Mouse (Mus musculus): ENCODE measurements at regions not wholly inside any gene's neighbourhood (a gene's known extent, or its start where the extent isn't known, plus 50 kb on each side); places are given as distances from the start of the nearest gene placed in this dataset.

GRCm38 (mm10) chr17:79504209-79504608 lies 107.5 kb upstream of the Rmdn2 start:
- Histone ChIP-seq H3K27me3 (ENCODE audit: control insufficient read depth, insufficient read depth, low read length) (no peaks in the 10 kb centered on the region), H3K9me3 (replicated peaks; ENCODE audit: control insufficient read depth, low read length) (no peaks in the 10 kb centered on the region), H3K4me3 (ENCODE audit: low read depth, low read length) (no peak overlapping the region), H3K27ac (ENCODE audit: low read depth, low read length) (no peak overlapping the region), H3K4me1 (ENCODE audit: control insufficient read depth, insufficient read depth, low read length) (no peaks in the 10 kb centered on the region), H3K4me2 (no peak overlapping the region), H3K36me3 (ENCODE audit: control insufficient read depth, insufficient read depth, low read length) (no peaks in the 10 kb centered on the region), H3K9ac (ENCODE audit: low read depth, low read length) (no peak overlapping the region)
- 84% methylated on average over 3 of the region's 3 CpGs for WGBS (ENCODE audit: insufficient replicate concordance)
- ATAC-seq (replicated peaks; ENCODE audit: insufficient number of reproducible peaks, low FRiP score, low TSS enrichment): no peak

- H3K36me3 ChIP-seq (ENCODE audit: control insufficient read depth, insufficient read depth, low read length): no peaks in the 10 kb centered on the region
Measured at GRCm38 (mm10) chr17:79505565-79505964, 106.1 kb upstream of the Rmdn2 start.

GRCm38 (mm10) chr17:79509281-79509680 lies 102.4 kb upstream of the Rmdn2 start:
- Histone ChIP-seq H3K9ac (ENCODE audit: low read depth, low read length) (no peak overlapping the region), H3K27ac (ENCODE audit: low read depth, low read length) (no peak overlapping the region), H3K4me2 (no peak overlapping the region), H3K36me3 (ENCODE audit: control insufficient read depth, insufficient read depth, low read length) (no peaks in the 10 kb centered on the region), H3K9me3 (replicated peaks; ENCODE audit: control insufficient read depth, low read length) (no peaks in the 10 kb centered on the region), H3K4me3 (ENCODE audit: low read depth, low read length) (no peak overlapping the region), H3K27me3 (ENCODE audit: control insufficient read depth, insufficient read depth, low read length) (no peaks in the 10 kb centered on the region), H3K4me1 (ENCODE audit: control insufficient read depth, insufficient read depth, low read length) (peaks cover 15% of the 10 kb centered on the region)
- WGBS (ENCODE audit: insufficient replicate concordance): 63% methylated on average over 8 of the region's 8 CpGs
- no peak for ATAC-seq (replicated peaks; ENCODE audit: insufficient number of reproducible peaks, low FRiP score, low TSS enrichment)

More at GRCm38 (mm10) chr17:79505565-79505964, 106.1 kb upstream of the Rmdn2 start:
- Histone ChIP-seq H3K27ac (ENCODE audit: low read depth, low read length) (no peak overlapping the region), H3K4me3 (ENCODE audit: low read depth, low read length) (no peak overlapping the region), H3K4me2 (no peak overlapping the region), H3K9me3 (replicated peaks; ENCODE audit: control insufficient read depth, low read length) (no peaks in the 10 kb centered on the region), H3K9ac (ENCODE audit: low read depth, low read length) (no peak overlapping the region), H3K27me3 (ENCODE audit: control insufficient read depth, insufficient read depth, low read length) (no peaks in the 10 kb centered on the region), H3K4me1 (ENCODE audit: control insufficient read depth, insufficient read depth, low read length) (peaks cover 9% of the 10 kb centered on the region)
- no peak for ATAC-seq (replicated peaks; ENCODE audit: insufficient number of reproducible peaks, low FRiP score, low TSS enrichment)
- WGBS (ENCODE audit: insufficient replicate concordance): 87% methylated on average over 1 of the region's 1 CpGs

GRCm38 (mm10) chr17:79509957-79510710 lies 101.5 kb upstream of the Rmdn2 start:
- ATAC-seq (replicated peaks; ENCODE audit: insufficient number of reproducible peaks, low FRiP score, low TSS enrichment): peak; percentile 61; the same call in 1 of the 2 replicates

GRCm38 (mm10) chr17:79511218-79511617 lies 100.4 kb upstream of the Rmdn2 start:
- H3K9me3 ChIP-seq (replicated peaks; ENCODE audit: control insufficient read depth, low read length): 0 out of 2 replicates have a peak, but pooled peaks cover 2% of the 10 kb centered on the region
- H3K36me3 ChIP-seq (ENCODE audit: control insufficient read depth, insufficient read depth, low read length): no peaks in the 10 kb centered on the region
- WGBS (ENCODE audit: insufficient replicate concordance): 85% methylated on average over 9 of the region's 9 CpGs
- H3K4me3 ChIP-seq (ENCODE audit: low read depth, low read length): no peak overlapping the region
- peaks cover 15% of the 10 kb centered on the region for H3K4me1 ChIP-seq (ENCODE audit: control insufficient read depth, insufficient read depth, low read length)
- no peak overlapping the region for H3K27ac ChIP-seq (ENCODE audit: low read depth, low read length)
- no peak for ATAC-seq (replicated peaks; ENCODE audit: insufficient number of reproducible peaks, low FRiP score, low TSS enrichment)
- no peaks in the 10 kb centered on the region for H3K27me3 ChIP-seq (ENCODE audit: control insufficient read depth, insufficient read depth, low read length)
- H3K9ac ChIP-seq (ENCODE audit: low read depth, low read length): no peak overlapping the region
- H3K4me2 ChIP-seq: no peak overlapping the region

More at GRCm38 (mm10) chr17:79509957-79510710, 101.5 kb upstream of the Rmdn2 start:
- WGBS (ENCODE audit: insufficient replicate concordance): 39% methylated on average over 11 of the region's 11 CpGs
- H3K4me1 ChIP-seq (ENCODE audit: control insufficient read depth, insufficient read depth, low read length): peaks cover 15% of the 10 kb centered on the region
- H3K27me3 ChIP-seq (ENCODE audit: control insufficient read depth, insufficient read depth, low read length): no peaks in the 10 kb centered on the region
- 0 out of 2 replicates have a peak overlapping the region, but pooled peaks have one; percentile 41 for H3K27ac ChIP-seq (ENCODE audit: low read depth, low read length)
- no peaks in the 10 kb centered on the region for H3K9me3 ChIP-seq (replicated peaks; ENCODE audit: control insufficient read depth, low read length)
- H3K36me3 ChIP-seq (ENCODE audit: control insufficient read depth, insufficient read depth, low read length): no peaks in the 10 kb centered on the region
- H3K4me2 ChIP-seq: no peak overlapping the region
- no peak overlapping the region for H3K9ac ChIP-seq (ENCODE audit: low read depth, low read length)
- no peak overlapping the region for H3K4me3 ChIP-seq (ENCODE audit: low read depth, low read length)

GRCm38 (mm10) chr17:79514076-79514475 lies 97.6 kb upstream of the Rmdn2 start:
- Histone ChIP-seq H3K4me3 (ENCODE audit: low read depth, low read length) (no peak overlapping the region), H3K36me3 (ENCODE audit: control insufficient read depth, insufficient read depth, low read length) (no peaks in the 10 kb centered on the region), H3K27ac (ENCODE audit: low read depth, low read length) (no peak overlapping the region), H3K9ac (ENCODE audit: low read depth, low read length) (no peak overlapping the region), H3K4me1 (ENCODE audit: control insufficient read depth, insufficient read depth, low read length) (peaks cover 15% of the 10 kb centered on the region), H3K27me3 (ENCODE audit: control insufficient read depth, insufficient read depth, low read length) (no peaks in the 10 kb centered on the region), H3K9me3 (replicated peaks; ENCODE audit: control insufficient read depth, low read length) (0 out of 2 replicates have a peak, but pooled peaks cover 2% of the 10 kb centered on the region), H3K4me2 (no peak overlapping the region)
- 80% methylated on average over 7 of the region's 7 CpGs for WGBS (ENCODE audit: insufficient replicate concordance)
- ATAC-seq (replicated peaks; ENCODE audit: insufficient number of reproducible peaks, low FRiP score, low TSS enrichment): no peak

GRCm38 (mm10) chr17:79518185-79518584 lies 93.5 kb upstream of the Rmdn2 start:
- ATAC-seq (replicated peaks; ENCODE audit: insufficient number of reproducible peaks, low FRiP score, low TSS enrichment): no peak
- H3K27ac ChIP-seq (ENCODE audit: low read depth, low read length): no peak overlapping the region
- H3K9me3 ChIP-seq (replicated peaks; ENCODE audit: control insufficient read depth, low read length): 0 out of 2 replicates have a peak, but pooled peaks cover 2% of the 10 kb centered on the region
- H3K4me2 ChIP-seq: no peak overlapping the region
- WGBS (ENCODE audit: insufficient replicate concordance): 56% methylated on average over 3 of the region's 3 CpGs
- no peaks in the 10 kb centered on the region for H3K27me3 ChIP-seq (ENCODE audit: control insufficient read depth, insufficient read depth, low read length)
- no peaks in the 10 kb centered on the region for H3K36me3 ChIP-seq (ENCODE audit: control insufficient read depth, insufficient read depth, low read length)
- H3K4me1 ChIP-seq (ENCODE audit: control insufficient read depth, insufficient read depth, low read length): peaks cover 7% of the 10 kb centered on the region; the same call in 1 of the 2 replicates
- H3K9ac ChIP-seq (ENCODE audit: low read depth, low read length): no peak overlapping the region
- no peak overlapping the region for H3K4me3 ChIP-seq (ENCODE audit: low read depth, low read length)

- H3K36me3 ChIP-seq (ENCODE audit: control insufficient read depth, insufficient read depth, low read length): no peaks in the 10 kb centered on the region
- H3K4me2 ChIP-seq: no peak overlapping the region
- WGBS (ENCODE audit: insufficient replicate concordance): 69% methylated on average over 5 of the region's 5 CpGs
- H3K27me3 ChIP-seq (ENCODE audit: control insufficient read depth, insufficient read depth, low read length): no peaks in the 10 kb centered on the region
- no peak overlapping the region for H3K4me3 ChIP-seq (ENCODE audit: low read depth, low read length)
- no peak overlapping the region for H3K27ac ChIP-seq (ENCODE audit: low read depth, low read length)
- peaks cover 4% of the 10 kb centered on the region; the same call in 1 of the 2 replicates for H3K4me1 ChIP-seq (ENCODE audit: control insufficient read depth, insufficient read depth, low read length)
- 0 out of 2 replicates have a peak, but pooled peaks cover 2% of the 10 kb centered on the region for H3K9me3 ChIP-seq (replicated peaks; ENCODE audit: control insufficient read depth, low read length)
- no peak for ATAC-seq (replicated peaks; ENCODE audit: insufficient number of reproducible peaks, low FRiP score, low TSS enrichment)
- no peak overlapping the region for H3K9ac ChIP-seq (ENCODE audit: low read depth, low read length)
Measured at GRCm38 (mm10) chr17:79518696-79519095, 93.0 kb upstream of the Rmdn2 start.

- Histone ChIP-seq H3K4me3 (ENCODE audit: low read depth, low read length) (no peak overlapping the region), H3K4me1 (ENCODE audit: control insufficient read depth, insufficient read depth, low read length) (no peaks in the 10 kb centered on the region), H3K9ac (ENCODE audit: low read depth, low read length) (no peak overlapping the region), H3K27me3 (ENCODE audit: control insufficient read depth, insufficient read depth, low read length) (no peaks in the 10 kb centered on the region), H3K4me2 (no peak overlapping the region), H3K27ac (ENCODE audit: low read depth, low read length) (no peak overlapping the region), H3K36me3 (ENCODE audit: control insufficient read depth, insufficient read depth, low read length) (no peaks in the 10 kb centered on the region), H3K9me3 (replicated peaks; ENCODE audit: control insufficient read depth, low read length) (0 out of 2 replicates have a peak, but pooled peaks cover 2% of the 10 kb centered on the region)
- WGBS (ENCODE audit: insufficient replicate concordance): 74% methylated on average over 4 of the region's 4 CpGs
- no peak for ATAC-seq (replicated peaks; ENCODE audit: insufficient number of reproducible peaks, low FRiP score, low TSS enrichment)
Measured at GRCm38 (mm10) chr17:79519356-79519755, 92.3 kb upstream of the Rmdn2 start.
